Mouse (Mus musculus) C2C12 (cell line): Measurements from ENCODE around the gene Lmntd1.

Source experiments
- CEBPB ChIP-seq: IDR thresholded peaks from one replicate; pipeline ENCODE4 v1.6.1; 2011; ENCODE audit warnings: low read depth, mild to moderate bottlenecking, control low read depth, moderate library complexity
- CTCF ChIP-seq: IDR thresholded peaks from one replicate; pipeline ENCODE4 v1.5.1; 2011; ENCODE audit not compliant: control insufficient read depth, insufficient read depth, insufficient read length
- FOSL1 ChIP-seq: IDR thresholded peaks from one replicate; pipeline ENCODE4 v1.8.0; 2011; ENCODE audit warnings: mild to moderate bottlenecking, low read length; ENCODE audit not compliant: poor library complexity, insufficient read depth, severe bottlenecking
- MAX ChIP-seq: IDR thresholded peaks from one replicate; pipeline ENCODE4 v1.6.1; 2011; ENCODE audit warnings: mild to moderate bottlenecking, control low read depth
- MYOD1 ChIP-seq: IDR thresholded peaks from one replicate; pipeline ENCODE4 v1.6.1; 2011; ENCODE audit warnings: low read depth; ENCODE audit not compliant: control insufficient read depth, insufficient read length
- MYOG ChIP-seq: IDR thresholded peaks from one replicate; pipeline ENCODE4 v1.6.1; 2011; ENCODE audit not compliant: control insufficient read depth, insufficient read length; ENCODE audit errors: extremely low read depth
- USF1 ChIP-seq: IDR thresholded peaks from one replicate; pipeline ENCODE4 v1.6.1; 2011; ENCODE audit warnings: low read depth, mild to moderate bottlenecking, control low read depth, moderate library complexity

DNA sequence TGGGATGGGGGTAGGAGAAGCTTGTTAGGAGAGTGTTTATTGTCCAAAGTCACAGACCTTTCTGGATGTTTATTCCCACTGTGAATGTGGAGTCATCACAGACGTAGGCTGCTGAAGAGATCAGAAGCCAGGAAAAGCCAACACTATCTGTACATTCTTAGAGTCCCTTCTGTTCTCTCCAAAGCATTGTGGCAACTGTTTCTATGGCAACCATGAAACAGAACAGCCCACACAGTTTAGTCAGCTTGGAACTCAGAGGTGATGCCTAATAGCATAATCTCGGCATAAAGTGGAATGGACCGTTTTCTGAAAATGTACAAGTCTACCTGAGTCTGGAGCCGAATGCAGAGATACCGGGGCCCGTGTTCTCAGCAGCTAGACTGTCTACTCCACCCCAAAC, 226.7 kb downstream of the Lmntd1 start:
- TF ChIP-seq CTCF (no peak), MYOD1 (no peak), MAX (no peak), USF1 (no peak), CEBPB (no peak), MYOG (no peak), FOSL1 (no peak)
